Mouse (Mus musculus): ENCODE measurements at regions not wholly inside any gene's neighbourhood (a gene's known extent, or its start where the extent isn't known, plus 50 kb on each side); places are given as distances from the start of the nearest gene placed in this dataset.

- TF ChIP-seq POLR2A (IDR thresholded peaks at IDR 0.05; ENCODE audit: insufficient read depth, low read depth, low read length) (no peak), CTCF (IDR thresholded peaks at IDR 0.05; ENCODE audit: insufficient read depth, low read depth, low read length) (no peak)
Observed at GRCm38 (mm10) chr2:50706652-50707051, 410.1 kb upstream of the Mmadhc start.
